ENCODE assay signal across 9 mouse cellular contexts in genomic region chr2:6353060-6353459, GRCm38 (mm10). TPM values are rescaled to one million over a fixed set of nuclear protein-coding genes. Genes with fewer than 3 reads are reported as not detected.
A peak's percentile ranks its signal among the peaks of the same experiment; 100 is the strongest.
DNase-seq lines count a peak whose midpoint lies in the region; ATAC-seq lines count a peak whose summit lies in the region.
"Had no signal": no experiment of that assay in that cellular context is flagged by ENCODE, and none has a peak within 500 bp of the region (broad histone marks: within the 10 kb centered on the region; RNA-seq: fewer than 3 reads in every experiment).

No protein-coding gene starts in this region.

- peak overlapping the region; percentile 40; the same call in 1 of the 2 replicates for H3K4me3 ChIP-seq in heart, embryonic 10.5 days
- H3K4me3 ChIP-seq in midbrain, embryonic 13.5 days (replicated peaks), result no peak overlapping the region
- H3K4me3 ChIP-seq in midbrain, embryonic 11.5 days (ENCODE audit: low read depth, low read length), result no peak overlapping the region
- H3K4me3 ChIP-seq in limb, embryonic 12.5 days (replicated peaks), result 0 out of 2 replicates have a peak overlapping the region, but pooled peaks have one; percentile 16
- H3K4me3 ChIP-seq in neural tube, embryonic 15.5 days (replicated peaks), result no peak overlapping the region

- 0 out of 2 replicates have a peak, but pooled peaks cover 2% of the 10 kb centered on the region for H3K36me3 ChIP-seq in heart, embryonic 10.5 days
- no peaks in the 10 kb centered on the region for H3K36me3 ChIP-seq in midbrain, embryonic 13.5 days
- no peaks in the 10 kb centered on the region for H3K36me3 ChIP-seq in midbrain, embryonic 11.5 days (ENCODE audit: control insufficient read depth, insufficient read depth, low read length)
- 0 out of 2 replicates have a peak, but pooled peaks cover 3% of the 10 kb centered on the region for H3K36me3 ChIP-seq in limb, embryonic 12.5 days
- no peaks in the 10 kb centered on the region for H3K36me3 ChIP-seq in neural tube, embryonic 15.5 days

- H3K27me3 ChIP-seq in heart, embryonic 10.5 days (ENCODE audit: insufficient read depth, poor library complexity, severe bottlenecking), result no peaks in the 10 kb centered on the region
- H3K27me3 ChIP-seq in midbrain, embryonic 13.5 days, result no peaks in the 10 kb centered on the region
- H3K27me3 ChIP-seq in midbrain, embryonic 11.5 days (ENCODE audit: control insufficient read depth, insufficient read depth, low read length), result no peaks in the 10 kb centered on the region
- no peaks in the 10 kb centered on the region for H3K27me3 ChIP-seq in limb, embryonic 12.5 days
- H3K27me3 ChIP-seq in neural tube, embryonic 15.5 days (replicated peaks), result no peaks in the 10 kb centered on the region

- no peak overlapping the region for H3K9ac ChIP-seq in midbrain, embryonic 13.5 days (replicated peaks)
- H3K9ac ChIP-seq in midbrain, embryonic 11.5 days (ENCODE audit: low read length), result no peak overlapping the region
- H3K9ac ChIP-seq in limb, embryonic 12.5 days (replicated peaks), result no peak overlapping the region
- H3K9ac ChIP-seq in neural tube, embryonic 15.5 days (replicated peaks), result no peak overlapping the region

- ATAC-seq in midbrain, embryonic 13.5 days, result peak; percentile 31; the same call in 1 of the 2 replicates
- ATAC-seq in midbrain, embryonic 11.5 days (ENCODE audit: low FRiP score), result no peak
- ATAC-seq in limb, embryonic 12.5 days (ENCODE audit: insufficient number of reproducible peaks, insufficient read depth, low FRiP score, low TSS enrichment, low read depth), result no peak
- ATAC-seq in neural tube, embryonic 15.5 days (ENCODE audit: low FRiP score), result no peak

- no peak for DNase-seq in heart, embryonic 10.5 days (ENCODE audit: low spot score)
- DNase-seq in heart, postnatal 25 days (ENCODE audit: low spot score), result no peak
- no peak for DNase-seq in midbrain, embryonic 11.5 days (ENCODE audit: low spot score, missing footprints)
- no peak for DNase-seq in embryo, embryonic 10.5 days (ENCODE audit: low spot score)
- DNase-seq in layer of hippocampus, adult 9-10 months (ENCODE audit: low spot score), result no peak
- DNase-seq: gastrocnemius, postnatal 25 days had no signal

- whole genome bisulfite sequencing in heart, embryonic 10.5 days, result 72% methylated on average over 4 of the region's 4 CpGs
- WGBS in midbrain, embryonic 13.5 days, result 64% methylated on average over 4 of the region's 4 CpGs
- 78% methylated on average over 4 of the region's 4 CpGs for WGBS in midbrain, embryonic 11.5 days
- WGBS in limb, embryonic 12.5 days, result 49% methylated on average over 4 of the region's 4 CpGs
- WGBS in neural tube, embryonic 15.5 days, result 78% methylated on average over 4 of the region's 4 CpGs

- no peaks in the 10 kb centered on the region for H3K9me3 ChIP-seq in heart, embryonic 10.5 days
- no peaks in the 10 kb centered on the region for H3K9me3 ChIP-seq in midbrain, embryonic 13.5 days
- H3K9me3 ChIP-seq in midbrain, embryonic 11.5 days (ENCODE audit: control insufficient read depth, low read length), result no peaks in the 10 kb centered on the region
- H3K9me3 ChIP-seq in limb, embryonic 12.5 days, result no peaks in the 10 kb centered on the region
- H3K9me3 ChIP-seq in neural tube, embryonic 15.5 days (replicated peaks), result no peaks in the 10 kb centered on the region

- peak overlapping the region; percentile 49; the same call in 1 of the 2 replicates for H3K27ac ChIP-seq in heart, embryonic 10.5 days
- H3K27ac ChIP-seq in midbrain, embryonic 13.5 days, result no peak overlapping the region
- no peak overlapping the region for H3K27ac ChIP-seq in midbrain, embryonic 11.5 days (ENCODE audit: low read depth, low read length)
- no peak overlapping the region for H3K27ac ChIP-seq in limb, embryonic 12.5 days
- H3K27ac ChIP-seq in neural tube, embryonic 15.5 days (replicated peaks), result no peak overlapping the region

- H3K4me2 ChIP-seq in midbrain, embryonic 13.5 days (replicated peaks), result peak overlapping the region; percentile 13
- H3K4me2 ChIP-seq in midbrain, embryonic 11.5 days, result no peak overlapping the region
- H3K4me2 ChIP-seq in limb, embryonic 12.5 days, result peak overlapping the region; percentile 48
- peak overlapping the region; percentile 35 for H3K4me2 ChIP-seq in neural tube, embryonic 15.5 days

- peaks cover 32% of the 10 kb centered on the region for H3K4me1 ChIP-seq in heart, embryonic 10.5 days
- H3K4me1 ChIP-seq in midbrain, embryonic 13.5 days (replicated peaks), result peaks cover 39% of the 10 kb centered on the region
- H3K4me1 ChIP-seq in midbrain, embryonic 11.5 days (ENCODE audit: control insufficient read depth, insufficient read depth, low read length), result peaks cover 6% of the 10 kb centered on the region; the same call in 1 of the 2 replicates
- peaks cover 30% of the 10 kb centered on the region for H3K4me1 ChIP-seq in limb, embryonic 12.5 days (replicated peaks)
- peaks cover 23% of the 10 kb centered on the region for H3K4me1 ChIP-seq in neural tube, embryonic 15.5 days

- intact Hi-C loops in heart, postnatal 25 days (cut with DNase I), result no loop called here

RNA-seq across cellular contexts. Expression of gene Usp6nl, which starts 30.6 kb away (rescaled TPM):
- polyA plus RNA-seq in heart, embryonic 10.5 days (2016; fragmentation: Nextera tagmentation; extraction: Ambion mirVana), result 6.5 and 8.9 TPM in 2 replicates
- total RNA-seq in heart, postnatal 25 days (2021), result 1 to 10 TPM; 6.3 to 6.7 TPM
- 8.5 and 8.6 TPM in 2 replicates for polyA plus RNA-seq in midbrain, embryonic 13.5 days (2015; fragmentation: Nextera tagmentation; extraction: Ambion mirVana)
- 15.9 and 18.2 TPM in 2 replicates for polyA plus RNA-seq in midbrain, embryonic 11.5 days (2014; fragmentation: Nextera tagmentation; extraction: Ambion mirVana)
- 16.1 and 17.3 TPM in 2 replicates for polyA plus RNA-seq in limb, embryonic 12.5 days (2016; fragmentation: Nextera tagmentation; extraction: Ambion mirVana)
- 6.5 TPM in 2 replicates for polyA plus RNA-seq in neural tube, embryonic 15.5 days (2015; fragmentation: Nextera tagmentation; extraction: Ambion mirVana)

Comparison
In these comparisons a context has a peak if more than half of its experiments do, and no peak if none do; other contexts are left out.
1. H3K4me3 ChIP-seq: peak in heart, embryonic 10.5 days (single experiment) and limb, embryonic 12.5 days (single experiment); none in midbrain, embryonic 13.5 days (single experiment), midbrain, embryonic 11.5 days (single experiment) and neural tube, embryonic 15.5 days (single experiment).